Mouse (Mus musculus) neural tube, embryonic 11.5 days (tissue): Measurements from ENCODE around the gene Abca6. TPM values are rescaled to one million over a fixed set of nuclear protein-coding genes. Genes with fewer than 3 reads are reported as not detected.

Source experiments
- ATAC-seq: fragments of 200-750 bp; cut with Nextera tagmentation; 2 replicates; pipeline ENCODE4 v1.8.0; 2017; ENCODE audit warnings: moderate number of reproducible peaks, mild to moderate bottlenecking, moderate TSS enrichment, moderate library complexity; ENCODE audit not compliant: insufficient read depth, low FRiP score, low TSS enrichment
- DNase-seq: peaks from one replicate; pipeline ENCODE4 v3.0.0-alpha.2; 2015; ENCODE audit warnings: low spot score
- H3K27ac ChIP-seq: fragments of 300-500 bp; sonication (generic); 2 replicates; pipeline ENCODE4 v1.5.1; 2014; ENCODE audit warnings: low read depth, mild to moderate bottlenecking, low read length
- H3K27me3 ChIP-seq: fragments of 300-500 bp; sonication (generic); 2 replicates; pipeline ENCODE4 v1.6.1; 2014; ENCODE audit warnings: mild to moderate bottlenecking, low read length, mixed read lengths; ENCODE audit not compliant: control insufficient read depth, insufficient read depth
- H3K36me3 ChIP-seq: fragments of 300-500 bp; sonication (generic); 2 replicates; pipeline ENCODE4 v1.6.1; 2014; ENCODE audit warnings: mild to moderate bottlenecking, low read length, moderate library complexity, mixed read lengths; ENCODE audit not compliant: control insufficient read depth, insufficient read depth
- H3K4me1 ChIP-seq: fragments of 300-500 bp; sonication (generic); 2 replicates; pipeline ENCODE4 v1.6.1; 2014; ENCODE audit warnings: low read length, mixed read lengths; ENCODE audit not compliant: control insufficient read depth, insufficient read depth
- H3K4me2 ChIP-seq: fragments of 300-500 bp; sonication (generic); 2 replicates; pipeline ENCODE4 v1.6.1; 2014; ENCODE audit warnings: low read depth, mild to moderate bottlenecking, moderate library complexity
- H3K4me3 ChIP-seq: fragments of 300-500 bp; sonication (generic); 2 replicates; pipeline ENCODE4 v1.5.1; 2014; ENCODE audit warnings: low read depth, low read length
- H3K9ac ChIP-seq: fragments of 300-500 bp; sonication (generic); 2 replicates; pipeline ENCODE4 v1.6.1; 2014; ENCODE audit warnings: mild to moderate bottlenecking, low read length
- H3K9me3 ChIP-seq: fragments of 300-500 bp; sonication (generic); 2 replicates; pipeline ENCODE4 v1.6.1; 2016; ENCODE audit warnings: low read length; ENCODE audit not compliant: control insufficient read depth
- WGBS: fragments of 180-500 bp; shearing (Covaris S2); extraction: QIAGEN DNeasy Blood & Tissue Kit; methylation state at CpG from one replicate; pipeline ENCODE4 v1.1.7; 2014; 5-methylcytosine and 5-hydroxymethylcytosine counted together
- polyA plus RNA-seq: library from polyadenylated mRNA; unstranded; fragments of >200 nt; fragmentation: Nextera tagmentation; extraction: Ambion mirVana; gene quantifications from 2 replicates; pipeline ENCODE4 v1.2.1, GENCODE M21; 2014

The Abca6 gene
- polyA plus RNA-seq, 1 experiment from 2014 or later: 0.07 TPM

DNA sequence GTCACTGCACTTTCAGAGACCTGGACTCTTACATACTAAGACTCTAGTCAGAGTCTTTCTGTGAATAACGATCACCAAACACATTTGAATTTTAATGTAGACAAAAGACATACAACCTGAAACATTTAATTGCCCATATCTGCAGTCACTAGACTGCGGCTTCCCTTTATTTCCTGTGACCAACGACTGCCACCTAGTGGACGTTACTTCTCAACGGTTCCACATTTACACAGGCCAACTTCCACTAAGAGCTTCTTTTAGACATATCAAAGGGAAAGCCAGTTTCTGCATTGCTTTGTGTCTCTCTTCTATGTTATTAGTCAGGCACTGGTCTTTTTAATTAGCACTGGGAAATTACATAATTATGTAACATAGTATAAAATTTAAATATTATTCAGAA, 20.2 kb upstream of the Abca6 start:
- no peak overlapping the region for H3K4me2 ChIP-seq
- H3K27me3 ChIP-seq: no peaks in the 10 kb centered on the region
- no peak overlapping the region for H3K9ac ChIP-seq
- DNase-seq (peak; percentile 74), ATAC-seq (peak; percentile 72)
- H3K9me3 ChIP-seq: no peaks in the 10 kb centered on the region
- no peak overlapping the region for H3K4me3 ChIP-seq
- WGBS: 9% methylated on average over 5 of the region's 5 CpGs
- H3K36me3 ChIP-seq: no peaks in the 10 kb centered on the region
- no peaks in the 10 kb centered on the region for H3K4me1 ChIP-seq
- no peak overlapping the region for H3K27ac ChIP-seq

DNA sequence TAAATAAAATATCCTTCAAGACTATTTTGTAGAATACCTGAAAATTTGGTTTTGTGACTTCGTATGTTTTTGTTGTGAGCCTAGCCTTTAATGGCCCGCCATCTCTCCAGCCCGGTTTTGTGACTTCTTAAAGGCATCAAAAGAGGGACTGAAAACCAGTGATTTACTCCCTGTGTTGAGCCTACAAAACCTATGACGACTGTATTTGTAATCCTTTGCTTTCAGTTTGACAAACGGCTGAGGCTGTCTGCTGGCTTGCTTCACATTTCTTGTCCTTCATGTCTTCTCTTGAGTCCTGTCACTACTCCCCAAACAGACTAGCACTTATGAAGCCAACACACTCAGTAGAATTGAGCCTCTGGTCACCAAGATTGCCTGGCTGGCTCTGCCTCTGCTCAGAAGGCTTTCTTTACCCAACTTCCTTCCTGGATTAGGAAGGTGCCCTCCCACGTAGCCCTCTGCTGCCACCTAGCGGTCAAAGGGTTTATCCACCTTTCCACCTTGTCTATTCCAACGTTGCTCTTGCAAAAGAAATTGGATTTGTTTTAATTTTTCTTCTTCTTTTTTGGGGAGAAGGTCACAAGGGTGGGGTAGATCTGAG, 16.8 kb upstream of the Abca6 start:
- no peaks in the 10 kb centered on the region for H3K9me3 ChIP-seq
- no peak overlapping the region for H3K9ac ChIP-seq
- peak; percentile 56 for ATAC-seq
- H3K4me1 ChIP-seq: no peaks in the 10 kb centered on the region
- no peak overlapping the region for H3K4me3 ChIP-seq
- H3K4me2 ChIP-seq: no peak overlapping the region
- peak; percentile 90 for DNase-seq
- no peaks in the 10 kb centered on the region for H3K36me3 ChIP-seq
- no peaks in the 10 kb centered on the region for H3K27me3 ChIP-seq
- no peak overlapping the region for H3K27ac ChIP-seq
- WGBS: 44% methylated on average over 8 of the region's 8 CpGs

DNA sequence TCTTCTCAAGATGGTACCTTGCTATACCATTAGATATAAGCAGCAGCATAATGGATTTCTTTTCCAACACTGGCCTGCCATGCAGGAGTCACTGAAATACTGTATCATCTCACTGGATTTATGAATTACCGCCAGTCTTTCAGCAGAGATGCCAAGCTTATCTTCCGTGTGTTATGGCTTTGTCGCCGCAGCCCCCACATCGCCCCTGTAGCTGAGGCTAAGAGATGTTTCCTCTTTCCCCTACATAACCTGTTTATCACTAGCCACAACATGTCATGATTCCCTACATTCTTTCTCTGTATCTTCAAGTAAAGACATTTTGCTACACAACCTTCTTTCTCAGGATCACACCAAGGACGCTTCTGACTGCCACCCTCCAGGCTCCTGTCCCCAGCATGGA, 15.7 kb upstream of the Abca6 start:
- H3K27me3 ChIP-seq: no peaks in the 10 kb centered on the region
- no peak overlapping the region for H3K4me2 ChIP-seq
- no peak for ATAC-seq
- H3K36me3 ChIP-seq: no peaks in the 10 kb centered on the region
- H3K9ac ChIP-seq: no peak overlapping the region
- WGBS: 96% methylated on average over 6 of the region's 6 CpGs
- no peaks in the 10 kb centered on the region for H3K9me3 ChIP-seq
- no peak overlapping the region for H3K4me3 ChIP-seq
- no peaks in the 10 kb centered on the region for H3K4me1 ChIP-seq
- no peak overlapping the region for H3K27ac ChIP-seq
- DNase-seq: no peak

DNA sequence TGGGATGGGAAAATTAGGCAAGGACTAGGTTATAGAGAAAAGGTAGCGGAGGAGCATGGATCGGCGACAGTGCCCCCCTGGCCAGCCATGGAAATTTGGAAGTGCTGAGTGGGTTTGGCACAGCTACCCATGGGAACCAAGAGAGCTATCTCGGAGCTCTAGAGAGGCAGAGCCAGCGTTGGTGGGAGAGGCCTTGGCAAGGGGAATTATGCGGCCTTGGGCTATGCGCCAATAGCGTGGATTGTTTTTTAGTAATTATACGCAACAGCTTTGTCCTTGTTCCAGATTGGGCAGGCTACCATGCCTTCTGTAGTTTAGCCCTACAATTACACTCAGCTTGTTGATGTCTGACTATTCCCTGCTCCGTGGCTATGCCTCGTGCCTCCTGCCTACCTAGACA, 15.2 kb upstream of the Abca6 start:
- H3K9ac ChIP-seq: no peak overlapping the region
- H3K4me1 ChIP-seq: no peaks in the 10 kb centered on the region
- WGBS: 92% methylated on average over 11 of the region's 11 CpGs
- ATAC-seq (no peak), DNase-seq (no peak)
- H3K27ac ChIP-seq: no peak overlapping the region
- no peaks in the 10 kb centered on the region for H3K27me3 ChIP-seq
- no peak overlapping the region for H3K4me3 ChIP-seq
- H3K36me3 ChIP-seq: no peaks in the 10 kb centered on the region
- no peak overlapping the region for H3K4me2 ChIP-seq
- no peaks in the 10 kb centered on the region for H3K9me3 ChIP-seq

DNA sequence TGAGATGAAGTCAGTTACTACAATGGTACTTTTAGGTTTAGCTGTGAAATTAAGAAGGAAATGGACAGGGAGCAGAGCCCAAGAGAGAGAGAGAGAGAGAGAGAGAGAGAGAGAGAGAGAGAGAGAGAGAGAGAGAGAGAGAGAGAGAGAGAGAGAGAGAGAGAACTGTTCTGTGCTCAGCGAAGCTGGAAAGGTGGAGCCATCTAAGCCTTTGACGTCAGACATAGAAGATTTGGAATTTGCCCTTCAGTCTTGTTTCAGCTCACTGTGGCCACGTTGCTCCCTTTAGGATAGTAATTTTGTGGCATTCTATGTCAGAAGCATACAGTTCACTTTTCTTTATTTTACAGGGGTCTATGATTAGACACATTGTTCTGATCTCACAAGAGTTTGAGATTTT, 10.3 kb upstream of the Abca6 start:
- no peaks in the 10 kb centered on the region for H3K27me3 ChIP-seq
- H3K9me3 ChIP-seq: no peaks in the 10 kb centered on the region
- ATAC-seq (no peak), DNase-seq (no peak)
- H3K4me3 ChIP-seq: no peak overlapping the region
- no peak overlapping the region for H3K27ac ChIP-seq
- H3K4me2 ChIP-seq: no peak overlapping the region
- 87% methylated on average over 3 of the region's 3 CpGs for WGBS
- no peak overlapping the region for H3K9ac ChIP-seq
- no peaks in the 10 kb centered on the region for H3K4me1 ChIP-seq
- no peaks in the 10 kb centered on the region for H3K36me3 ChIP-seq

DNA sequence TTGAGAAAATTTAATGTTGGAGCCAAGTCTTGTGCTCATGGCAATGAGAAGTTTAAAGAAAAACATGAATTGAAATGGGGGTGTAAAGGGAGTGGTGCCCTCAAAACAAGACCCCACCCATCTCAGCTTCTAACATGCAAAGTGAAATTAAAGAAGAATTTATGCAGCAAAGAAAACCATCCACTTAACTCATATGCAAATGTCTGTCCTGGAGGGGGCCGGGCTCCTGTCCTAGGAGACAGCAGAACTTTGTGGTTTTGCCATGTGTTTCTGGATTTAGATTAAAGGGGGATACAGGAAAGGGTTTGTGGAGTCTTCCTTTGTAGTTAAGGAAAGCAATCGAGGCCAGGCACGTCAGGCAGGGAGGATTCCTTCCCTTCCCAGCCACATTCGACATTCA, 6.3 kb upstream of the Abca6 start:
- no peak overlapping the region for H3K4me2 ChIP-seq
- no peak for DNase-seq
- H3K27me3 ChIP-seq: no peaks in the 10 kb centered on the region
- whole genome bisulfite sequencing: 71% methylated on average over 4 of the region's 4 CpGs
- no peak for ATAC-seq
- no peak overlapping the region for H3K27ac ChIP-seq
- H3K9me3 ChIP-seq: no peaks in the 10 kb centered on the region
- no peak overlapping the region for H3K4me3 ChIP-seq
- no peaks in the 10 kb centered on the region for H3K4me1 ChIP-seq
- H3K36me3 ChIP-seq: no peaks in the 10 kb centered on the region
- H3K9ac ChIP-seq: no peak overlapping the region

DNA sequence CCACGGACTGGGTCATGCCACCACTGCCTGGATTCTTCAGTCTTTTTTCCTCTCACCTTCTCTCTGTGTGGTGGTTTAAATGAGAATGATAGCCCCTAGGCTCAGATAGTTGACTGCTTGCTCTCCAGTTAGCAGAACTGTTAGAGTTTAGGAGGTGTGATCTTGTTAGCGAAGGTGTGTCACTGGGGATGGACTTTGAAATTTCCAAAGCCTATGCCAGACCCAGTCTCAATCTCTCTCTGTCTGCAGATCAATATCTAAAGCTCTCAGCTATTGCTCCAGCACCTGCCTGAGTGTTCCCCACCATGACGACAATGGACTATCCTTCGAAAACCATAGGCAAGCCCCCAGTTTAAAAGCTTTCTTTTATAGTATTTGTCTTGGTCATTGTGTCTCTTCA, 5.5 kb upstream of the Abca6 start:
- DNase-seq (no peak), ATAC-seq (no peak)
- no peak overlapping the region for H3K4me3 ChIP-seq
- no peak overlapping the region for H3K9ac ChIP-seq
- no peak overlapping the region for H3K4me2 ChIP-seq
- H3K9me3 ChIP-seq: no peaks in the 10 kb centered on the region
- H3K36me3 ChIP-seq: no peaks in the 10 kb centered on the region
- H3K27me3 ChIP-seq: no peaks in the 10 kb centered on the region
- WGBS: 97% methylated on average over 4 of the region's 4 CpGs
- H3K27ac ChIP-seq: no peak overlapping the region
- no peaks in the 10 kb centered on the region for H3K4me1 ChIP-seq

DNA sequence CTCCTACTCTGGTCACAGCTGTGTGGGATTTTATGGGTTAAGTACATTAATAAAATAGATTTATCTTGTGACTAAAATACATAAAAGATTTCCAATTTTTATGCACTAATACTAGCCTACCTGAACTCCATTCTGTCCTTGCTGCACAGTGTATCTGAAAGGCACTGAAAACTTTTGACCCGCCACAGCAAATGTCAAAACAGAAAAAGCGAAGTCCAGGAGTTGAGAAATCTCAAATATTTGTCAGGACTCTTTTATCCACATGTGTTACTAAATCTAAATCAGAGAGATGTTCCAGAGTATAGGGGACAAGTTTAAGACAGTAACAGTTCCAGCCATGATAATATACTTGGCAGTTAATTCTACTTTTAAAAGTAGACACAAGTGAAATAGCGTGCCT, 680 bp upstream of the Abca6 start:
- H3K27me3 ChIP-seq: no peaks in the 10 kb centered on the region
- no peaks in the 10 kb centered on the region for H3K36me3 ChIP-seq
- DNase-seq: no peak
- H3K9ac ChIP-seq: no peak overlapping the region
- H3K4me2 ChIP-seq: no peak overlapping the region
- no peak overlapping the region for H3K27ac ChIP-seq
- no peak overlapping the region for H3K4me3 ChIP-seq
- WGBS: 86% methylated on average over 3 of the region's 3 CpGs
- 0 out of 2 replicates have a peak, but pooled peaks cover 3% of the 10 kb centered on the region for H3K4me1 ChIP-seq
- no peaks in the 10 kb centered on the region for H3K9me3 ChIP-seq
- ATAC-seq: no peak

DNA sequence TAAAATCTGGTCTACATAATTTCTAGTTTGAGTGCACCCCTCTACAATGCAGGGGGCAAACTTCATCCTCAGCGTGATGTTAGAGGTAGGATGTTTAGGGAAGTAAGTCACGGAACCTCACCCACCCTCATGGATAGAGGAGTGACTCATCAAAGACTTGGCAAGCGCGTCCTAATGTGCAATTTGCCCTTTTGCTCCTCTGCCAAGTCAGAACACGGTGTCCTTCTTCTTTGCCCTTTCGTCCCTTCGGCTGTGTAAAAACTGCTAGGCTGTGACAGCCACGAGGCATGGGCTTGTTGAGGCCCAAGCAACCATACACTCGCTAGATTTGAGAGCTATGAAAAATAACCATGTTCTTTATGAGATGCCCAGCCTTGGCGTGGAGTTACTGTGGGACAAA, 6.8 kb downstream of the Abca6 start:
- Histone ChIP-seq H3K9me3 (no peaks in the 10 kb centered on the region), H3K27ac (no peak overlapping the region), H3K4me1 (no peaks in the 10 kb centered on the region), H3K36me3 (no peaks in the 10 kb centered on the region), H3K4me2 (no peak overlapping the region), H3K4me3 (no peak overlapping the region), H3K9ac (no peak overlapping the region), H3K27me3 (no peaks in the 10 kb centered on the region)
- ATAC-seq: no peak
- DNase-seq: no peak
- WGBS: 92% methylated on average over 10 of the region's 10 CpGs
